Mouse (Mus musculus) retina, postnatal 7 days (tissue): ENCODE measurements around the gene Col6a5.
"Not testable (repeated sequence)": the region's sequence is repeated elsewhere in the genome, so short reads cannot be mapped to it uniquely, and the experiment has no call there.

Source experiments
- DNase-seq: peaks from one replicate; pipeline ENCODE4 v3.0.0-alpha.2; 2012; ENCODE audit warnings: low read depth, low spot score

The Col6a5 gene

DNA sequence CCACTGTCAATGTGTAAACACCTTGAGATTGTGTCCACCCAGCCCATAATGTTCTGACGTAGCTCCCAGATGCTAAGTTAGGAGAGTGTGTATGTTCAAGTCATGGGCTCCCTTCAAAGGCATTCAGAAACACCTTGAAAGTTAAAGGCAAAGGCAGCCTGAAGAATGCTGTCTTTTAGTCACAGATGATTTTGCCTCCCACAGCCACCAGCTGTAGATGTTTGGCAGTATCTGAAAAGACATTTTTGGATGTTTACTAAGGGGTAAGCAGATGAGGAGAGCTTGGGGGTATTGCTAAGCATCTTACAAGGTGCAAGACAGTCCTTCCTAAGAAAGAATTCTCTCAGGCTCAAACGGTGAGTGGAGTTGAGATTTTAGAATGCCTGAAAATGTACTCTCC lies 50.3 kb downstream of the Col6a5 start:
- no peak for DNase-seq

GRCm38 (mm10) chr9:105909352-105909751 lies 51.1 kb downstream of the Col6a5 start:
- DNase-seq = no peak

- DNase-seq = no peak
Measured at GRCm38 (mm10) chr9:105907411-105907810, 53.0 kb downstream of the Col6a5 start.

DNA sequence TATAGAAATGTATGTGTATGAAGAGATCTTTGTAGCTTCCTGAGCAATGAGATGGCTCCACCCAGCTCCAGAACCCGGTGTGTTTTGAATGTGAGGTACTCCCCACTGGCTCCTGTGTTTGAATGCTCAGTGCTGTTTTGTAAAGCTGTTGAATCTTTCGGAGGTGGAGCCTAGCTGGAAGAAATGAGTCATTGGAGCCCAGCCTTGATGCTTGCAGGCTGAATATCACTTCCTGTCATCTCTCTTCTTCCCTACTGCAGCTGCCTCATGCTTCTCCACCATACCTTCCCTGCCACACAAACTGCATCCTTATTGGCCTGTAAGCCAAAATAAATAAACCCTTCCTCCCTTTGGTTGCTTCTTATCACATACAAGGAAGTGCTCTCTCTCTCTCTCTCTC lies 72.9 kb downstream of the Col6a5 start:
- no peak for DNase-seq

GRCm38 (mm10) chr9:105884656-105885430 lies 75.6 kb downstream of the Col6a5 start:
- DNase-seq = no peak

DNA sequence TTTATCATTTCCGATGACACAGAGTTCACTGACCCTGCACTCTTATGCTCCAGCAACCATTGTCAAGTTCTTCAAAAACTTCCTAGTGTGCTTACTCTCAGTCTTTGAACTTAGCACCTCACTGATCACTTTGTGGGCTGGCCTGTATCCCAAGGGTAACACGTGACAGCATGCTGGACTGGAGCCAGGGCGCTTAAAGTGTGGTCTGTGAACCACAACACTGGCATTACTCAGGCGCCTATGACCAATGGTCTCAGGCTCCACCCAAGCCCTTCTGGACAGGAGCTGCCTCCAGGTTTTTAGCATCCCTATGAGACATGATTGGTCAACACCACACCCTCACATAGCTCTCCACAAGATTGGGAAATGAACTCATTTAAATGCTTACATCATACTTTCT lies 79.7 kb downstream of the Col6a5 start:
- DNase-seq = no peak

- no peak for DNase-seq
Measured at GRCm38 (mm10) chr9:105878365-105879108, 81.9 kb downstream of the Col6a5 start.

DNA sequence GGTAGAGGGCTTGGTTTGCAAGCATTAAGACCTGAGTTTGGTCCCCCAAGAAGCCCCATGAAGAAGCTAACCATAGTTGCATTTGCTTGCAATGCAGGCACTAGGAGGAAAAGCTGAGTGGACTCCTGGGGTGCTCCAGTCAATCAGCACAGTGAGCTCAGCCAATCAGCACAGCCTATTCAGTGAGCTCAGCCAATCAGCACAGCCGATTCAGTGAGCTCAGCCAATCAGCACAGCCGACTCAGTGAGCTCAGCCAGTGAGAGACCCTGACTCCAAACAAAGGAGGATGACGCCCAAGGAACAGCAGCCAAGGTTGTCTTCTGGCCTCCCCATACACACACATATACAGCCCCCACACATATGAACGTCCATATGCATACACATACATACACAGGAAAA lies 84.3 kb downstream of the Col6a5 start:
- DNase-seq = no peak

GRCm38 (mm10) chr9:105871643-105872042 lies 88.8 kb downstream of the Col6a5 start:
- no peak for DNase-seq

DNA sequence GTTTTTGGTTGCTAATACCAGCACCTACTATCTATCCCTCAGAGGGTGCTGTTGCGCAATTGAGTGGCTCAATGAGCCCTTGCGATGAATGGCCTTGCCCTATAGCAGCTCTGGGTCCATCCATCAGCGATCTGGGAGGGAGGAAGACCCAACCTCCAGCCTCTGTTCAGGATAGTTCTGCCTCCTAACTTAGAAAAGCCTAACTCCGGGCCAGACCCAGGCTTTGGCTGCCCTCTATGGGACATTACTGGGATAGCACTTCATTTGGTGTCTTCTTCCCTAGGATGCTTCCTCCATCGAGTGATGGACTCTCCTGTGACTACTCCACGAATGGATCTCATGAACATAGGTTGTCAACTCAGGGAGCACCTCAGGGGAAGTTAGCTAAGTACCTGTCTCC lies 102.7 kb downstream of the Col6a5 start:
- peak; percentile 53 for DNase-seq

DNA sequence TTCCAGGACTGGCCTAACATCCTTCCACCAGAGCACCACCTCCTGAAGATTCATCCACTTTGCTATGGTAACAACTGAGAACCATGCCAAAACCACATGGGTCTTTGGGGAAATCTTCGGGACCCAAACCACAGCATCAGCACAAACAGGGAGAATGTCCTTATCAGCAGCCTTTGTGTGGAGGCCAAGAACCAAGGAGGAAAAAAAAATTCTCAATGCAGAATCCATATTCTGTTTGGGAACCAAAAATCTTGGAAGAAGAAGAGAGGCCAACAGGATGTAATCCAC lies 107.7 kb downstream of the Col6a5 start:
- no peak for DNase-seq

GRCm38 (mm10) chr9:105852015-105852777 lies 108.2 kb downstream of the Col6a5 start:
- no peak for DNase-seq

GRCm38 (mm10) chr9:105851011-105851410 lies 109.4 kb downstream of the Col6a5 start:
- DNase-seq = no peak

DNA sequence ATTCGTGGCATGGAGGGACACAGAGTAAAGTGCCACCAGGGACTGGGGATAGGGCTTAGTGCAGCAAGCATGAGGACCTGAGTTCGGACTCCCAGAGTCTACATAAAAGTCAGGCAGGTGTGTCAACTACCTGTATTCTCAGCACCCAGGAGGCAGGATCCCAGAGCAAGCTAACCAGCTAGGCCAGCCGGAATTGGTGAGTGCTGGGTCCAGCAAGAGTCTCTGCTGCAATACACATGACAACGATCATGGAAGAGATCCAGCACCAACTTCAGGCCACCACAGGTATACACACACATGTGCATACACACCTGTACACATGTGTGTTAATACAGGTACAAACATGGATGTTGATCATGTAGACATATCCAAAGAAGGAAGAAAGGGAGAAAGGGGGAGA lies 112.0 kb downstream of the Col6a5 start:
- no peak for DNase-seq

DNA sequence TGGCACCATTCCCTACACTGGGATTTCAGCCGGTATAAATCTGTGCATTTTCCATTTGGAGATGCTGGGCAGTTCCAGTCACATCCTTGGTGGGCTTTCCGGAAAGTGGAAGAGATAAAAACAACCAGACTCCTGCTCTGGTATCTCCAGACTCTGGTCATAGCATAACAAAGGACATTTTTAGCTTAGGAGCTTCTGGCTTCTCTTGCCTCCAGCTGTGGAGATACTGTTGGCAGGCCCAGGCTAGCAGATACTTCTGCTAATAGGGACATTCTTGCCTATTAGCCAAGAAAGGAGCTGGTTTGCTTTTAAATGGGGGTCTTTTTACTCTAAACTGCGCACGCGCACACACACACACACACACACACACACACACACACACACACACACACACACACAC lies 113.2 kb downstream of the Col6a5 start:
- no peak for DNase-seq

- DNase-seq = not testable (repeated sequence)
Measured at GRCm38 (mm10) chr9:105841386-105841785, 119.1 kb downstream of the Col6a5 start.

GRCm38 (mm10) chr9:105839147-105839515 lies 121.3 kb downstream of the Col6a5 start:
- DNase-seq = no peak

GRCm38 (mm10) chr9:105838396-105839146 lies 121.9 kb downstream of the Col6a5 start:
- DNase-seq = no peak

GRCm38 (mm10) chr9:105835587-105835986 lies 124.9 kb downstream of the Col6a5 start:
- no peak for DNase-seq

DNA sequence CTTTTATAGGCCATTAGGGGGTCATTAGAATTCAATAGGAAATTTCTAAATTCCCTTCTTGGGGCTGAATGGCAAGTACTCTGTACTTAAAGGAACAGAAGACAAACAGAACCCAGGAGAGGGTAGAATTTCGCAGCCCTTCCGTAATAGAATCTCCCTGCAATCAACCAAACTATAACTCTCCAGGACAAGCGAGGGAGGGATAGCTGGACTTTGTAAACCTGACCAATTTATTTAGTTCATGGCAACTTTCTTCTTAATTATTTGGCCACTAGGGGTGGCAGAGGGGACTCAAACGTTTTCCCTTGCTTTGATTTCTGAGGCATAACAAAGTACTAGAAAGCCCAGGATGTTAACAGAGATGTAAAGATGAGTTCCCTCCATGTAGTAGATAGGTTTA lies 125.6 kb downstream of the Col6a5 start:
- DNase-seq = no peak

DNA sequence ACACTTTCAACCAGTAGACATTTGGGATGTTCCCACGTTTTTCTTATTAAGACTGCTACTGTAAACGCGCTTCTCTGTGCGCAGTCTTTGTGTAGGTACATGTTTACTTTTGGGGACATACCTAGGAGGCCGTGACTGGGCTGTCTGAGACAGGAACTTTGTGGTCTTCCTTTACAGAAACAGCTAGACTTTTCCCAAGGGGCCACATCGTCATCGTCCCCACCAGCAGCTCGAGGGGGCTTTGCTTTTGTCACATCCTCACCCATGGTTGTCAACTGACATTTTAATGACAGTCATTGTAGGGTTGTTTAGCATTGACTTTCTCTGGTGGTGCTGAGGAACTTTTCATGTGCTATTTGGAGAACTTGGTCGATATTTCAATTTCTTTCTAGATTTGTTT lies 129.2 kb downstream of the Col6a5 start:
- DNase-seq = no peak

GRCm38 (mm10) chr9:105827791-105828385 lies 132.6 kb downstream of the Col6a5 start, which contains the start of gene Col6a6:
Gene Col6a6, minus strand, starts transcription at chr9:105828160.
- DNase-seq = no peak
